Mouse (Mus musculus): Measurements from ENCODE around the gene Glce.

Glce gene

DNA sequence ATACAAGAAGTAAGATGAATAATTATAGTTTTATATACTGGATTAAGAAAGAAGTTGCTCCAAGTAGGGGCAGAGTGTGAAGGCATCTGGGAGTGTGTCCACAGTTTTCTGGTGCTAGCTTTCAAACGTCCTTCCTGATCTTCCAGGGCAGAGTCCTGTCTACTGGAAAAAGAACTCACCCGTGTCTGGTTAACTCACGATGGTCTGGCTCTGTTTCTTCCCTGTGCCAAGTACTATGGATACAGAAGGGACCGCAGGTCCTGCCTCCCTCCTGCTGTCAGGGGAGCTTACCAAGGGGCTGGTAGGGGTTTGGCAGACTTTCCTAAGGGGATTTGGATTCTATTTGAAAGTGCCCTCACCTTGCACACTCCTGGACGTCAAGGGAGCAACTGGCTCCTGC is 97.4 kb downstream of the Glce start:
- peak; percentile 62 for DNase-seq

DNA sequence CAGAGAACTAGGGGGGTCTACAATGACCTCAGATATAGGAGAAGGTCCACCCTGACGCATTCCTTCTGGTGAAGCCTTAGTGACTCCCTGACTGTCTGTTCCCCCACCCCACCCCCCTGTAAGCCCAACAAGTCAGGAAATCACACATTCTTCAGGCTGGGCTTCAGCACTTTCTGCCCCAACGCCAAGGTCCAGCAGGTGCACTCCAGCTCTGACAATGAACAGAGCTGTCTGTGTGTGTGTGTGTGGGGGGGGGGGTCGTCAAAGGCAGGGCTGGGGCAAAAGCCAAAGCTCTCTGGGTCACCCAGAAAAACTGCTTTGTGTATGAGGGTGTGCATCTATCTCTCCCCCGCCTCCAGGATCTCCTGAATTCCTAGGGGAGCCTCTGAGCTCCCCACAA is 98.6 kb downstream of the Glce start:
- no peak for DNase-seq

DNA sequence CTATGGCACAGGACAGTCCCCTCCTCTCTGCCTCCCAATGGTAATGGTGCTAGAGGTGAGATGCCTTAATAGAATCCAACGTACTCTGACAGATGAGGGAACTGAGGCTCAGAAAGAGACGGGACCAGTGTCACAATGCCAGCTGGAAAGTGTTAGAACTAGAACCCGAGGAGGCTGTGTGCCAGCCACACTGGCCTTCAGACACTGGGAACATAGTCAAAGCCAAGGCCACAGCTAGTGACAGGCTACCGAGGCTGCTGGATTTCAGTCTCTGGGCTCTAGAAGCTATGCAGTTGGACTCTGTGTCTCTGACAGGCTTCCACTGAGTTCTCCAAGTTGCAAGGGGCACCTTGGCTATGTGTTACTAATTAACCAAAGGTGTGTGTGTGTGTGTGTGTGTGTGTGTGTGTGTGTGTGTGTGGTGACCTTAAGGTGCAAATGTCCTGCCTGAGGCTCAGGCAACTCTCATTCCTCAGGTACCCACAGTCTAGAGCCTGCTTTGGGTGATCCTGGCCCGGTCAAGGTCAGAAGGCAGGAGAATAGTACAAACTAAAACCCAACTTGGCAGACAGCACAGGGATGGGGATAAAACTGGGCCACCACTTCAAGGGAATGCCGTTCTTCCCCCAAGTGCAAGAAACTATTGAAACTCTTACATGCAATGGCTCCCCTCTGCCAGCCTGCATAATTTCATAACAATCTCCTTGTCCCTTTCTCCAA is 99.3 kb downstream of the Glce start:
- peak; percentile 88 for DNase-seq

DNA sequence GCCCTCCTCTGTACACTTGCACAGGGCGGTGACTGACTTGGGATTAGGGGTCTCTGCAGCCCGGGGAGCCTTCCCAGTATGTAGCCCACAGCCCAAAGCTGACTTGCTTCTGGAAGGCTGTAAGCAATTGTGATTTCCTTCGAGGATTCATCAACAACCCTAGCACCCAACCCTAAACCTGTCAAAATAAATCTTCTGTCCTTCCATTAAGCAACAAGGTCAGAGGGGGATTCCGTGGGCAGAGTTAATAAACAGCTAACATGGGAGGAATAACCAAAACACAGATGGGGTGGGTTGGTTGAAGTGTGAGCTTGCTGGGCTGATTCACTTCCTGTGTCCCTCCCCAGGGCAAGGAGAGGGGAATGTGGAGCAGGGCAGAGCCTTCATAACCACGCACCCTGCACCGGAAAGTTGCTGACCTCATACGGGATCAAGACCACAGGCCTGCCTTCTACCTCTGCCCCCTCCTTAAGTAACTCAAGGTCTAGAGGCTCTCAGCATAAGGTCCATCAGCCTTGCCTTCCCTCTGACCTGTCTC is 100.8 kb downstream of the Glce start:
- DNase-seq = peak; percentile 79

DNA sequence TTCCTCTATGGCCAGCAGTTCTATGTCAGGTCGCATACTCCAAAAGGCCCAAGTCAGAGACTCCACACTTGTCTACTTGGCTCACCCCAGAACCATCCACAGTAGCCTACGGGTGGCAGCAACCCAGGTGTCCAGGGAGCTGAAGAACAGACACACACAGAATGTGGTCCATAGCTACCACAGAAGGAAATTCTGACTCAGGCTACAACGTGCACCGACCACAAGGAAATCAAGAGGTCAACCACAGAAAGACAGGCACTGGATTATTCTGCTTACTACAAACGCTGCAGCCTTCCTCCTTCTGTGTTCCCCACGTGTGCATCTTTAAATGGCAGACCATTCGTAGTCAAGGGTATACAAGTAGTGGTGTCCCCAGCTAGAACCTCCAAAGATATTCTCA is 102.2 kb downstream of the Glce start:
- DNase-seq = no peak

DNA sequence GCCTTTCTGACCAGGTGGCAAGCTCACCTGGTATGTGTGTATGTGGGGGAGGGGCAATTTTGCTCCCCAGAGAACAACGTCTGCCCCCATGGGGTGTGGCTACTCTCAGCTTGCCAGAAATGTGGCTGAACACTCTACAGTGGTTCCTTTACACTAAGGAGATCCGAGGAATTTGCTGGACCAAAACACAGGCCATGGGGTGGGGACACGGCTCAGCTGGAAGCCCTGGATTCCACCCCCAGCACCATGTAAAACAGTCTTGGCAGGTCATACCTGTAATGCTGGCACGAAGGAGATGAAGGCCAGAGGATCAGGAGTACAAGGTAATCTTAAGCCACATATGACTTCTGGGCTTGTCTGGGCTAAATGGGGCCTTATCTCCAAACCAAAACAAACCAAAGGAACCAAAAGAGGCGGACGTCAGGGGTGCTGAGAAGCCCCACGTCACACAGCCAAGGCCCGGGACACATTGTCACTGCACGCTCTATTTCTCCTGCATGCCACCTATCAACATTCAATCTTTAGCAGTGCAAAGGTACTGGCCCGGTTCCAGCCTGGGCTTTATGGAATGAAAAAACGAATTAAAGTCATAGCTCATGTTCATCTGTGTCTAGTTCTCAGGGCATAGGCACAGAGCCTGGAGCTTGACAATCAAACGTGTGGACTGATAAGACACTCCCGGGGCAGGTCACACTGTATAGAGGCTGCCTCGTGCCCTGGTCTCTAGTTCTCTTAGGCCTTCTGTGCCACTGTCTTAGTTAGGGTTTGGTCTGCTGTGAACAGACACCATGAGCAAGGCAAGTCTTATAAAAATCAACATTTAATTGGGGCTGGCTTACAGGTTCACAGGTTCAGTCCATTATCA is 104.0 kb downstream of the Glce start:
- DNase-seq = peak; percentile 83

DNA sequence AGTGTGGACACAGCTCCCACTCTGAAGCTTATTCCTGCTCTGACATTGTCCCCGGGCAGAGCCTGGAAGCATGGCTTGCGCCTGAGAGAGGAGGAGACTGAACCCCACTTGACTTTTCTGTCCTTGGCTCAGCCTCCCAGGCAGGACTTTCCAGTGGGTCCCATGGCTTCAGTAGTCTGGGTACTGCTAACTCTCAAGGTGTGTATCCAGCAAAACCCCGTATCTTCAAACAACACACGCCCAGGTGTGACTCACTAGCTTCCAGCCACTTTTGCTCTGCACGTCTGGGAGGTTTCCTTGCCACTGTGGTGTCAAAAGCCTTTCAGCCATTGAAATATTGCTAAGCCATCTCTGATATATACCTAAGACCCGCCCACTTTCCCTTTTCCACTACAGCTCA is 105.1 kb downstream of the Glce start:
- no peak for DNase-seq

DNA sequence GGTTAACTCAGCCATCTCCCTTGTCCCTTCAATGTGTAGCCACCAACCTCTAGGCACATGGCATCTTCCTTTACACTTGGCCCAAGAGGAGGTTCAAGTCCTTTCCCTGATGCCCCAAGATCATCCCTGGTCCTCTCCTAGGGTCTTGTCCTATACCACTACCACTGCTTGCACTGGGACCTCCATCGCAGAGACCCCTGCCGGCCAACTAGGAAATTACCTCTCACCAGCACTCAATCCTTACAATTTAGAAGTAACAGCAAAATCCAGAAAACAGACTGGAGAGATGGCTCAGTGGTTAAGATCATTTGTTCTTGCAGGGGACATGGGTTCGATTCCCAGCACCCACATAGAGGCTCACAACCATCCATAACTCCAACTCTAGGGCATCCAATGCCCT is 107.0 kb downstream of the Glce start:
- no peak for DNase-seq

DNA sequence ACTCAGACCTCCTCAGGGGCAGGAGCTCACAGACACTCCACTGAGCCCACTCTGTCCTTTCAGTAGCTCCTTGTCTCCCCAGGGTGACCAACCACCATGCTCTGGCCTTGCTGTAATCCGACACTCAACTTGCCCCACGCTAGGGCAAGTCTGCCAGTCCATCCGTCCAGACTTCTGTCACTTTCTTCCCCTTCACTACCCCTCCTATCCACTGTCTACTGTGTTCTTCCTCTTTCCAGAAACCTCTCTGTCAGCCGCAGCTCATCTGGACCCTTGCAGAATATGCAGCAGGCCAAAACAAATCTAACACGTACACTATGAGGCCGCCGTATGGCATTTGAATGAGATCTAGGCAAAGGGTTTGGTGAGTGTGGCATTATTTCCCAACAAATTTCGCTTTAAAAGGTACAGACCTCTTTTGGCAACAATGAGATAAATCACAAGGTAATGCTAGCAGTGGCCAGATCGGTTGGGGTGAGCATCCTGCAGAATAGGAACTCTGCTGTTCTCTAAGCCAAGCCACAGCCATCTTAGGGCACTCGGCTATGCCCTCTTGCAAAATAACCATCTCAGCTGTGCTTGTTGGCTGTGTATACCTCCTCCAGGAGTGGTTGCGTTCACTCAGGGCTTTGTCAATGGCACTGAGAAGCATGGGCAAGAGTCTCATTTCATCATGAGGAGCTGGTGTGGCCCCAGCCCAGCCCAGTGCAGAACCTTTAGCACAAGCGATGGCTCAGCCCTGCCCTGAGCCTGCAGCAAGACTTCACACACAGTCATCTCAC is 108.9 kb downstream of the Glce start:
- DNase-seq = no peak

DNA sequence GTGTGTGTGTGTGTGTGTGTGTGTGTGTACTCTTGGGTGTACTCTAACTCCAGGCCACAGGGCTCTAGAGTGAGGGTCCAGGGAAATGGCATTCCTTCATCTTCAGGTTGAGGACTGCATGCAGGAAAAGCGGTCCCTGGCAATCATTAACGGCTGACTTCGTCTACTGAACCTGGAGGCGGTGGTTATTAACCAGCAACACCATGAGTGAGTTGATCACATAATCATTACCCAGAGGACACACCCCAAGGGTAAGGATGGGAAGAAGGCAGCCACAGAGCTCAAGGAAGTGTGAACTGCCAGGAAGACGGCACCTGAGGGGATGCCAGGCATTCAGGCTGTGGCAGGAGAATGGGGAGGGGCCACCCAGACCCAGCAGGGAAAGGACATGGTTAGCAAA is 114.1 kb downstream of the Glce start:
- peak; percentile 90 for DNase-seq
